ENCODE assay signal across 19 mouse cellular contexts in the genomic region with DNA sequence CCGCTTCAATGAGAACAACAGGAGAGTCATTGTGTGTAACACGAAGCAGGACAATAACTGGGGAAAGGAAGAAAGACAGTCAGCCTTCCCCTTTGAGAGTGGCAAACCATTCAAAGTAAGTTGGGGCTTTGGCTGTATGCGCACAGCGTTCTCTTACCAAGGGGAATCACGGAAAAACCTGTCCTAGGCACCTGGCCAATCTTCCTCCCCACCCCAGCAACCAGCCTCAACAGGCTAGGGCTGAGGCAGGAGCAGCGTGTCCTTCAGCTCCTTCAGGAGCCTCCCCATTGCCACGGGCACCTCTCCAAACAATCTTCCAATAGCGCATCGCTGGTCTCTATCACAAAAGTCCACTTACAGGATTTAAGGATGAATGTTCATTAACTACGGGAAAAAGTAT. TPM values are rescaled to one million over a fixed set of nuclear protein-coding genes. Genes with fewer than 3 reads are reported as not detected.
"Had no signal": no experiment of that assay in that cellular context is flagged by ENCODE, and none has a peak within 500 bp of the region (broad histone marks: within the 10 kb centered on the region; RNA-seq: fewer than 3 reads in every experiment).

No protein-coding gene starts in this region.

- H3K4me3 ChIP-seq: heart, embryonic 12.5 days; hindbrain, embryonic 10.5 days; hindbrain, embryonic 12.5 days; intestine, embryonic 15.5 days; layer of hippocampus, adult 2 months; left cerebral cortex, adult 2 months; limb, embryonic 10.5 days; limb, embryonic 12.5 days had no signal

- DNase-seq: gastrocnemius, postnatal 14 days; heart, adult 18-20 months; heart, postnatal 10 days; heart, postnatal 4 days; kidney, adult 18-20 months; kidney, adult 8-10 months; kidney, postnatal 10 days; kidney, postnatal 4 days; liver had no signal

- H3K4me1 ChIP-seq: hindbrain, embryonic 10.5 days; hindbrain, embryonic 12.5 days; intestine, embryonic 15.5 days; limb, embryonic 10.5 days; limb, embryonic 12.5 days had no signal

- H3K27ac ChIP-seq: hindbrain, embryonic 10.5 days; hindbrain, embryonic 12.5 days; hindbrain, embryonic 14.5 days; intestine, embryonic 15.5 days; layer of hippocampus, adult 2 months; left cerebral cortex, adult 2 months; limb, embryonic 10.5 days; limb, embryonic 12.5 days had no signal

- H3K27me3 ChIP-seq: heart, embryonic 12.5 days; hindbrain, embryonic 12.5 days; intestine, embryonic 15.5 days; limb, embryonic 12.5 days had no signal

- H3K9me3 ChIP-seq: heart, embryonic 12.5 days; hindbrain, embryonic 10.5 days; hindbrain, embryonic 12.5 days; intestine, embryonic 15.5 days; limb, embryonic 10.5 days; limb, embryonic 12.5 days had no signal

RNA-seq across cellular contexts. Expression of a gene that starts 33.6 kb away (rescaled TPM):
- total RNA-seq: gastrocnemius, adult 8-10 months had no signal
